Mouse (Mus musculus) ZHBTc4 (cell line): ENCODE measurements around the gene Edem3.

Source experiments
- DNase-seq: peaks from one replicate; pipeline ENCODE4 v3.0.0-alpha.2; 2011; ENCODE audit warnings: low read depth, low spot score

The Edem3 gene

GRCm38 (mm10) chr1:151863135-151863796, 108.1 kb downstream of the Edem3 start:
- no peak for DNase-seq

- DNase-seq: no peak
Measured at GRCm38 (mm10) chr1:151863797-151864147, 108.6 kb downstream of the Edem3 start.

GRCm38 (mm10) chr1:151864326-151864725, 109.2 kb downstream of the Edem3 start:
- DNase-seq: no peak
